Mouse (Mus musculus) MN1 (cell line): ENCODE measurements around the gene Fam57a.
A peak's percentile ranks its signal among the peaks of the same experiment; 100 is the strongest.

ENCODE experiments used
- DNase-seq: peaks from one replicate; pipeline ENCODE4 v3.0.0-alpha.2; 2016; ENCODE audit warnings: low spot score

The Fam57a gene

DNA sequence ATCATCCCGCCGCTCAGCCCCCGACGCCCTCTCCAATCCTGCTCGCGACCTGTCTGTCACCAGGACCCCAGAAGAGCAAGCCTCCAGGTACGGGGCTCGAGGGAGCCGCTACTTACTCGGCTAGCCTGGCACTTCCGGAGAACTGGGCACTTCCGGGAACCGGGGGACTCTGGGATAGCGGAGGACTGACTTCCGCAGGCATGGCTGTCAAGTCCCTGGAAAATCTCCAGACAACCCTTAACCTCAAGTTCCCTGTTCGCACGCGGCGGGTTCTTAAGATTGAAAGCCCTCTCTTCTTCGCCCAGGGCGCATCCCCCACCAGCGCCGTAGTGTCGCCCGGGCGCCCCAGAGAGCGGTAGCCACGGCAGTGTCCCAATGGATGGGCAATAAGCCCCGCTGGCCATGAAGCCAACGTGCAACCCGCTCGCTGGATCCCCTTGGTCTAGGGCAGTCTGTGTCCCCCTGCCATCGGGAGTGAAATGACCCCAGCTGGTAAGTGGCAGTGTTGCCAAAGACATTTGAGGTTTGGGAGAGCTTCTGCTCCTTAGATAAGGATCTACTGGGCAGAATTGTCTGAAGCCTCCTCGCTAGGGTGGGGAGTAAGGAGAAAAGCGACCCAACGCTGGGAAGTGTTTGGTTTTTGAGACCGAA, at the start of gene Fam57a, which contains the start of gene Vps53:
Fam57a (plus strand) TSS at position 177 of the 651 bp plus-strand sequence.
Vps53 (minus strand) TSS at position 153 of the 651 bp plus-strand sequence.
- peak; percentile 87 for DNase-seq

DNA sequence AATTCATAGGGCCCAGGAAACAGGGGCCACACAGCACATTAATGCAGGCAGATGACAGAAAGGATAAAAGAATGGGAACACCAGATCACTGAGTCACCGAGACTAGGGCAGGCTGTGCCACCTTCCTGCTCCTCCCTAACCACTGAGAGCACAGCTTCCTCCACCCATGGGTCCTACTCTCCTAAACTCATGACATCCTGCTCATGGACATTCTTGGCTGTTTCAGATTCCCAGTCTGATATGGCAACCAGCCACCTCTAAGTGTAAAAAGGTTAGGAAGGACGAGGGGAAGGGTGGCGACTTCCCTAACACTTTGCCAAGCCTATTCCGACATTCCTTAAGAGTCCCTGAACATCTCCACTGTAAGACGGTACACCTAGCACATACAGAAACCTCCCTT, 48.6 kb upstream of the Fam57a start:
- DNase-seq: no peak

DNA sequence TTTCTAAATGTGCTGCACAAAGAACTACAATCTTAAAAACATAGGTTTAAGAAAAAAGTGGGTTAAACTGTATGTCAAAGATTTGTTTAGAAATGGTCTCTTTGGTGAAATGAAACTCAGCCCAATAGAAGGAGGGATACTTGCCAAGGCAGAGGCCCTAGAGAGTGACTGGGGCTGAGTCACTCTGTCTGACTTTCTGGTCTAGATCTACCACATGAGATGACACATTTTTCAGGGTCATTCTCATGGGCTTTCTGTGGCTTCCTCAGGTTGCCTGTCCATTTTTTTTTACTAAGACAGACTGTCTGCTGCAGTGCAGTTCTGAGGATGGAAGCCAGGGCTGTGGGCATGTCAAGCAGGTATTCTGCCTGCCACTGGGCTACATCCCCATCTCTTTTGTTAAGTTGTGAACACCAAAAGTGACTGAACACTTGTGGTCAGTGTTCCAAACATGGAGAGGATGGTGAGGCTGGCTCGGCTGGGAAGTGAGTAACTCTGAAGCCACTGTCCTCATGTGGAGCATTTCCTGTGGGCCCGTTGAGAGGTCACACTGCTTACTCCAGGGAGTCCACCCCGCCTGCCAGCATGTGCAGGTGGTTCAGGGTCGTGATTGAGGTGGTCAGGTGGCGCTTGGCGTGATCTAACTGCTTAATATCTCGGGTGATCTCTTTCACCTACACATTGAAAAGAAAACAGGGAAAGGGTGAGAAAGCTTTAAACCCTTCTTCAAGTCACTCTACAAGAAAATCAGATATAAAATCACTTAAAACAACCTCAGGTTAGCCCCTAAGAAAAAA, 43.6 kb upstream of the Fam57a start:
- DNase-seq: peak; percentile 11

DNA sequence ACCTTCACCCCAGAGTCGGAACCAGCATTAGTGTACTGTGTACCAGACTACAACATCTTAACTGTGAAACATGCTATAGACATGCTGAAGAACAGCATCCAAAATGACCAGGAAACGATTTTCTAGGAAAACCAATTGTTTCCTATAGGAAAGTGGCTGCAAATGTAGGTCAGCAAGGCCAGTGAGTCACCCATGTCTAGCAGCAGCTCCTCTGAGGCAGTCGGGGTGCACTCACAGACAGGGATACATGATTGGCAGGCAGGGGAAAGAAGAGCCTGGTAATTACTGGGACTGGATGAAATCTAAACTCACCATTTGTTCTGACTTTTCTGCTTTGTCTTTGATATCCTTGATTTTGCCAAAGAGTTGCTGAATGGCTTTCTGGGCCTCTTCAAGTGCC, 41.5 kb upstream of the Fam57a start:
- DNase-seq: no peak

DNA sequence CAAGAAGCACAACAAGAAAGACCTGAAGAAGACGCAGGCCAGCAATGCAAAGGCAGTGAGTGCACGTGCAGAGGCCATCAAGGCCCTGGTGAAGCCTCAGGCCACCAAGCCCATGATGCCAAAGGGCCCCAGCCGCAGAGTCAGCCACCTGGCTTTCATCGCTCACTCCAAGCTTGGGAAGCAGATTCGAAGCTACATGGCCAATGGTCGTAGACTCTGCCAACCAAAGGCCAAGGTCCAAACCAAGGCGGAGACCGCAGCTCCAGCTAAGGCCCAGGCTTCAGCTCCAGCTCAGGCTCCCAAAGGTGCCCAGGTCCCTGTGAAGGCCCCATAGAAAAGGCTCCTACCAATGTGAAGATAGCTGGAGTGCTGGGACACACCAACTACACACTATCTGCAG, 35.1 kb upstream of the Fam57a start:
- no peak for DNase-seq

DNA sequence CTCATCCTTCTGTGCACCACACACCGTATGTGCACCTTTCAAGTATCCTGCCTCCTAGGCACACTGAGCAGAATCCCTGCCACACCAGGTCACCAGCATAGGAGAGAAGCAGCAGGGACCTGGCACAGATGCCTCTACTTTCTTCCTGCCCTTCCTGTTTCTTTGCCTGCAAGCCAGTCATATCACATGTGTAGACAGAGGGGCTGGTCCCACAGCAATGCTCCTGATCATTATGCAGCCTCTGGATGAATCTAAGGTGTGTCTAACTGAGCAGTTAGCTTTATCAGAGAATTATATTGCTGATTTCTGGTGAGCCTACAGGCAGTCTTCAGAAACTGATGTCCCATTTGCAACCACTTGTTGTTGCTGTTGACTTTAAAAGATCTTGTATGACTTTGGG, 34.3 kb upstream of the Fam57a start:
- DNase-seq: no peak

DNA sequence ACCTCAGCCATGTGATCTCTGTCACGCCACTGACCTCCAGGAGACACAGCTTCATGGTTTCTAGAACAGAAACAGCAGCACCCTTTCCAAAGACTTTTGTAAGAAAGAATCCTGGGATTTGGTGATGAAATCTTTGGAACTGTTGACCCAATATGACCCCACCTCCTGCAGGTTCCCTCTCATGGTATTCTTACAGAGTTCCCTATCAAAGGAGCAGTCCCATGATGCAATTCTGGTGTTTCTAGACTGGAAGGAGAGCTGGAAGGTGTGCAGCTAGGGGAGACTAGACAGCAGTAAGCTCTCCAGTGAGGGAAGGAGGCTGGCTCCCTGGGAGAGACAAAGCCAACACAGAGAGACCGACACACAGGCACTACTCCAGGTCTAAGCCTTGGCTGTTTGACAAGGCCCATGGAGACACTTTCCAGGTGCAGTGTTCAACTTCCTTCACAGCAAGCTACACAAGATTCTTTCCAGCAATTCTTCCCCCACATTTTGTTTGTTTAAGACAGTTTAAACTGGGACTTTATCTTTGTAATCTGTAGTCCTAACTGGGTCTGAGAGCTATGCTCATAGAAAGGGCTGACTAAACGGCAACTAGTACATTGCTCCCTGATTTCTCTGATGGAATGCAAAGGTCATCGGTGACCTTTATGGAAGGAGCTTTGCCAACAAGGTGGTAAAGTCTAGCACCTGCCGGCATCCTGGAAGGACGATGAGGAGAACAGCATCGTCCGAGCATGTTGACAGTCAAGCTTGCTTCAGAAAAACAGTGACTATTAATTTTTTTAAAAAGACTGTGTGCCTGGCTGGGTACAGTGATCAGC, 33.1 kb upstream of the Fam57a start:
- DNase-seq: no peak

DNA sequence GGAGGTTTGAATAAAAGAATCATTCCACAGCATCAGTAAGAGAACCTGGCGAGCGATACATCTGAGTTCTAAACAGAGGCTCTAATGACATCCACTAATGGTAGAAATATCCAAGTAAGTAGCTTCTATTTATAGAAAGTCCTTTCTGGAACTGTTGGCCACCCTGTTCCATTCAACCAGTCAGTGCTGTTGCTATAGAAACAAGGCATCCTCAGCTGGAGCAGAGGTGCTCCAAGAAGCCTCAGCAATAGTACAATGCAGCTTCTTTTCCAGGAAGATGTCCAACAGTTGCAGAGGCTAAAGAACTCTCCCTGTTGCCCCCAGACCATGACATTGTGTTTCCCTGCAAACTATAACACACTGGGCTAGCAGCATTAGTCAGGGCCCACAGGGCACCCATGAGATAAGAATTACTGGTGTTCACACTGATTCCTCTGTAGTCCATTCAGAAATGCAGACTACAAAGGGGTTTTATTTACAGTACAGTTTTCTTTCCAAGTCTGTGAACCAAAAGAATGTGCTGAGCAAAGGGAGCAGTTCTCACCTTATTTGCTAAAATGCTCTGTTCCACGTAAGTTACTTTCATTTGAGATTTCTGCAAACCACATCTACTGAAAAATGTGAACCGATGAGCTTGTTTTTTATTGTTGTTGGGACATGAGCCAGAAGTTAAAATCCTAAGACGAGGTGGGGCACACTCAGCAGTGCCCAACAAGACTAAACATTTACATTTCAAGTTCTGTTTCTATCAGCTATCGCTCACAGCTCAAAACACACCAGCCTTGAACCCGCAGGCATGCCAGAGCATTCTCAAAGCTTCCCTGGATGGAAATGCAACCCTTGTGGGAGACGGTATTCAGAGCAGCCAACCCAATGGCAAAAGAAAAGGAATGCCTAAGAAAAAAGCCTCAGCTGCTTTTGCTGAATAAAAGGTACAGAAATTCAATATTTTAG, 31.1 kb upstream of the Fam57a start:
- peak; percentile 17 for DNase-seq

DNA sequence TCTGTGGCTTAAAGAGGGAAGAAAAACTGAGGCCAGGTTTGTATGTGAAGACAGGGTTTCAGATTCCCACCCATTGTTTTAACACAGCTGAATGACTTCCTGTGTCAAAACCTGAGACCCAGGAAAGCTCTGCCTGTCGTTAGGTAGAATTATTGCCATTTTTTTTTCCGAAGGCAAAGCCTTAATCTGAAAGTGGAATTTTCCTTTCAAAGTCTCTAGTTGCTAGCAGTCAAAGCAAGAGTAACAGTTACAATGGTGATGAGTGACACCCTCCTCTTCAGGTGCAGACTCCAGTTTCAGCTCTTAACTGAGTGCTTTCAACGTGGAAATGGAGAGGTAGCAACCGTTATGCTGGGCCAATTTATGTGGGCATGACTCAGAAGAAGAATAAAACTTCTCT, 28.5 kb upstream of the Fam57a start:
- no peak for DNase-seq

DNA sequence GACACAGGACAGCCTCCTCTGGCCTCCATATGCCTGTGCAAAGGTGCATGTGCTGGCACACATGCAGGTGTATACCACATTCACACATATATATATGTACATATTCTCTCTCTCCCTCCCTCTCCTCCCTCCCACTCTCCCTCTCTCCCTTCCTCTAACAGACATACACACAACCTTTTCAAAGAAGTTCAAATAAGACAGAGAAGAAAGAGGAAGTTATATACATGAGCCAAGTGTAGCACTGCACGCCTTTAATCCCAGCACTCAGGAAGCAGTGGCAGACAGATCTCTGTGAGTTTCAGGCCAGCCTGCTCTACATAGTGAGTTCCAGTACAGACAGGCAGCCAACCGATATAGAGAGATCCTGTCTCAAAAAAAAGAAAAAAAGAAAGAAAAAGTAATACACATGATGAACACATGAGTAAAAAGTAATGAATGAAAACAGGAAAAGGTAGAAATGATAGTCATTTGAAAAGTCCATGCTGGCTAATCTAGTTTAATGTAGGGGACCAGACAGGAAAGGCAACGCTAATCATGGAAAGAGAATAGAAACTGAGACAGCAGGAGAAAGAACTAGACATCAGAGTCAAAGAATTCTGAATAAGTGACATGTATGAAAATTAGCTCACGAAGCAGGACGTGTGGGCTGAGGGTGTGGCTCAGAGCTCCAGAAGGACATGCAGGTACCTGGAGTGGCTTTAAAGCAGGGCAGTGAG, 26.1 kb upstream of the Fam57a start:
- DNase-seq: no peak

DNA sequence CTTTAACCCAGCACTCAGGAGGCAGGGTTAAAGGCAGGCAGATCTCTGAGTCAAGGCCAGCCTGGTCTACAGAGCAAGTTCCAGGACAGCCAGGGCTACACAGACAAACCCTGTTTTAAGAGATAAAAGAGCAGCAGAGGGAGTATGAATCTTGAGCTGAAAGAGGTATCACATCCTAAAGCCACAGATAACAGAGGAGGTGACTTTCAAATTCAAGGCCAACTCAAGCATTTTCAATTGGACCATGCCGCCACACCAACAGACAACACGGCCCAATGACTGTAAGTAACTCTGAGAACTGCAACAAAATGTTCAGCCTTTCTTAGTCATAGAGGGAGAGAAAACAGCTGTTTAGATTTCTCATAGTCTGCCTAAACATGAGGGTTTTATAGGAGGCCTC, 25.3 kb upstream of the Fam57a start:
- DNase-seq: no peak

DNA sequence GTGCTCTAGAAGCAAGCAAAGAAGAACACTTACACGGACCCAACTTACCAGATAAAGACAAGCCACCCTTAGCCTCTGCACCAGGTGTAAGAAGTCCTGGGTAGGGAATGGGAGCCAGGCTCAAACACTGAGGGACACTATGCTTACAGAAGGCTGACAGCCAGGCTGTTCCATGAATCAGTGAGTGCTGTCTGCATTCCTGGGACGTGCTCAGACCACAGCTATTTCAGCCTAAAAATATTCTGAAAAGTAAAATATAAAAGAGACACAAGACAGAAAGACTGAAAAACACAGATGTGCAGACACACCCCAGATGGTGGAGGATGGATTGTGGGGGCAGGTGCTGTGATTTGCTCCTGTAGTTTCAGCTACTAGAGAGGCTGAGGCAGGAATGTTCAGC, 24.6 kb upstream of the Fam57a start:
- DNase-seq: no peak

DNA sequence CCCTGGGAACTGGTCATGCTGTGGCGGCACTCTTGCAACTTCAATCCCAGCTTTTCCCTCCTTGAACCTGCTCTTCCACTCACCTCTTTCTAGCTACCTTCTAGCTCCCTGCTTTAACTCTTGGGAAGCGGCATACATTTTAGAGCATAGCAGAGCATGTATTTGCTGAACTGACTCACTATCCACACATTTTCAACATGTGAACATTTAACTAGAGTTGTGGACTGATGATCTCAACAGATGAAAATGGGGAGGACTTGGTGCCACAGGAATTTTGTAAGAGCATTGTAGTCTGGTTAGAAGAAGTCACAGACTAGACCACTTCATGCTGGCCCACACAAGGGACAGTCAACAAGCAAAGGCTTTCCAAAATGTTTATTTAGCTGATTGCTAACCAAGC, 21.1 kb upstream of the Fam57a start:
- no peak for DNase-seq

DNA sequence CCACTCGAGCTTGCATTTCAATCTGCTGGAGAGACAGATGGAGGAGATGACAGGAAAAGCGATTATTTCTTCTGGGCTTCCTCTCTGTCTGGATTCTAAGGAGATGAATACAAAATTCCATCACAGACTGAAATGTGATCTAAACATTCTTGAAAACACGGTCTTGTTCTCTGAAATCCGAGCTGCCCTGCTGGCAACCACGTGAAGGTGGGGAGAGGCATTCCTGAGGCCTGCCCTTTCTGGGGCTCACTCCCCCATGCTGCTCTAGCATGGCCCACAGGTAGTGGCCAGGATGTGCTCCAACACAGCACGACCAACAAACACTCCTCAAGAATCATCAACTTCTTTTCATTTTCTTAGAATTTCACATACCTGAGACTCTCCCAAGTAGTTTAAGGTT, 19.2 kb upstream of the Fam57a start:
- no peak for DNase-seq

DNA sequence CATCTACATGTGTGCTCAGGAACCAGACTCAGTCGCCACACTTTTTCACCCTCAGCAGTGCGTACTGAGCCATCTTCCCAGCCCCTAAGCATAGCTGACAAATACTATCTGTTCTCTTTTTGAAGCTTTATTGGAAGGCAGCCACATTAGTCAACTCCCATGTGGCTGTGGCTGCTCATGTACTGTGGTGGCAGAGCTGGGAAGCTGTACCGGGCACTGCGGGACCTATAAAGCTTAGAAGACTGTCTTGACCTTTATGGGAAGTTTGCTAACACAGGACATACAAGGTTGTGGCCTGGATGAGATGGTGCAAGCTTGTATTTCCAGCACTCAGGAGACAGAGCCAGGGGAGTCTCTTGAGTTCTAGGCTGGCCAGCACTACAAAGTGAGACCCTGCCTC, 12.8 kb upstream of the Fam57a start:
- peak; percentile 36 for DNase-seq

DNA sequence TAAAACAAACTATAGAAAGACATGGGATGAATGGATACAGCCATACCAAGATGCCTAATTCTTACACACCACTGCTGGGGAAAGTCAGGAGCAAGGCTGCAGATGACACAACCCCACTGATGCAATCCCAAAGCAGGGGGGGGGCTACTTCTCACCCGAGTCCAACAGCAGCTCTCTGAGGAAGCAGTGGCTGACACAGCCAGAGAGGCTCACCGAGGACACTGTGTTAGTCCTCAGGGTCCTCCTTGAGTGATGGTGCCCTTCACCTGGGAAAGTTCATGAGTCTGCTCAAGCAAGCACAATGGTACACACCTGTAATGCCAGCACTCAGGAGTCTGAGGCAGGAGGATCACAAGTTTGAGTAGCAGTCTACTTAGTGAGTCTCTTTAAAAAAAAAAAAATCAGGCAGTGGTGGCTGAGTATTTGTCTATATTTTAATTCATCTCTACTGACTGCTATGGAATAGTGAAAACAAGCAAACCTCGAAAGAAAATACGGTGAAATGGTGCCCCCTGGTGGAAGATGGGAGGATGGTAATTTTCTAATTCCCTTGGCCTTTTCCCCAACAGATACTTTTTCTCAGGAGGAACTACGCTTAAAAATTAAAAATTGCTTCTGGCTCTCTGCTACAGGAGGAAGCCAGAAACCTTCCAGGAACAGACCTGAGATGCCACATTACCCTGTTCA, 12.2 kb upstream of the Fam57a start:
- peak; percentile 73 for DNase-seq

DNA sequence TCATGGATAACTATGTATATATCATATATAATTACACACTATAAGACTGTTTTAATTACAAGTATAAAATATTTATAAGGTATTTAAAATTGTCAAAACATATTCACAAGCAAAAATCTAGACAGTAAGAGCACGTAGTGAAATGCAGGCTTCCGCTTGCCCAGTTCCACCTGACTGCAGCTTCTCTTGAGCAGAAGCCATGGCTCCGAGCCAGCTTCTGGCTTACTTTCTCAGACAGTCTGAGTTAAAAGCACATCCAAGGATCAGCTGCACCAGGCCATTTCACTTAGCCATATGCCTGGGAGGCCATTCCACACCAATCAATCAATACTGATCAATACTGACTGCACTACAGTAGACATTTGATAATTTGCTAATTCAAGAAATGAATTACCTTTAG, 10.5 kb upstream of the Fam57a start:
- DNase-seq: peak; percentile 29

DNA sequence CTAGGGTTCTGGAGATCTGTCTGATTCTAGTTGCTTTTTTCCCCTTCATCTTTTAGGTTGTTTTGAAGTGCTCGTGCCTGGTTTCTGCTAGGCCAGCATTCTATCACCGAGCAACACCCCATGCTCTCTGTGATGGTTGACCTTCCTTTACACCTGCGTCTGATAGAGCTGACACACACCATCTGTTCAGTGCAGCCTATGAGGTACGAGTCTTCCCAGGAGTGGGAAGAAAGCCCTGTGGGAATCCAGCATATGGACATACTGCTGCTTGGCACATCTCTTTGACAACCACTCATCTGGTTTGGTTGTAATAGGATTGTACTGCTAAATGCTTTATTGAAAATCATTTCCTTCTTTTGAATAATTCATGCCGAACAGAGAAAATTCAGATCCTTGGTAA, 9.3 kb upstream of the Fam57a start:
- no peak for DNase-seq

DNA sequence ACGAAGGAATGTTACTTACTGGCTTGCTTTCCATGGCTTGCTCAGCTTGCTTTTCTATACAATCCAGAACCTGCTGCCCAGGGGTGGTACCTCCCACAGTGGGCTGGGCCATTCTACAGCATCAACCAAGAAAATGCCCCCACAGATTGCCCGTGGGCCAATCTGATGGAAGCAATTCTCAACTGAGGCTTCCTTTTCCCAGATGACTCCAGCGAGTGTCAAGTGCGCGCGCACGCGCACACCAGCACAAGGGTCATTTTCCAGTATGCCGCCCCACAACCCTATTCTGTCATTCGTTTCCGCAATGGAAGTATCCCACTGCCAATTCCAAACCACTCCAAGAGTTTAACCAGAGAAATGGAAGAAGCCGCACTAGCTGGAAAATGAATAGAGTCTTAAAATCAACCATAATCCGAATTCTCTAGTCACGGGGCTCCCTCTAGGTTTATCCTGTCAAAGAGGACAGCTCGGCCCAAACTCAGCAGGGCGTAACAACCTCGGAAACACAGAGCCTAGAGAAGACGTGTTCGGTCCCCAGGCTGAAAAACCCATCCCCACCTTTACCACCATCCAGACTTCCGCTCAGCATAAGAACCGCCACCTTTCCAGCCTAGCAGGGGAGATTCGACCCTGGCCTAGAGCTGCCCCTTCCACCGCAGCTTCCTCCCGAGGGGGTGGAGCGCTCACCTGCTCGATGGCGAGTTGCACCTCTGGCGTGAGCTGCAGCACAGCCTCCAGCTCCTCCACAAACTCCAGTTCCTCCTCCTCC, 561 bp upstream of the Fam57a start:
- peak; percentile 73 for DNase-seq

DNA sequence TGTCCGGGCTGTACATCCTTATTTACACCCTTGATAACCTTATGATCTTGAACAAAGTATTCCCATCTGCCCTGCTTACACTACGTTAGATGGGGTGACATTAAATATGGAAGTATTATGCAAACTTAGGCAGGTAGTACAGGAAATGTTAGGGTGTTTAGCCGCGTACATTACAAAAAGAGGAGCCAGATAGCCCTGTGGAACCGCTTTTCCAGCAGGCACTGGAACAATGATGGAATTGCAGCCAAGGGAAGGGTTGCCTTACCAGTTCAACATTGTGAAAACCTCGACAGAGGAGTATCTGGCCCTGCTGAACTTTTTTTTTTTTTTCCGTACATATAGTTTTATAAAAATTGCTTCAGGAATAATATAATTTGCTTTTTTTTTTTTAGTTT, 672 bp downstream of the Fam57a start:
- DNase-seq: peak; percentile 15
